Mouse (Mus musculus) lung, postnatal 0 days (tissue): ENCODE measurements around the gene Pim3. TPM values are rescaled to one million over a fixed set of nuclear protein-coding genes. Genes with fewer than 3 reads are reported as not detected.

ENCODE experiments used
- ATAC-seq: fragments of 200-750 bp; cut with Nextera tagmentation; 2 replicates; pipeline ENCODE4 v1.8.0; 2017; ENCODE audit warnings: moderate library complexity
- DNase-seq: peaks from one replicate; pipeline ENCODE4 v3.0.0-alpha.2; 2016; ENCODE audit warnings: low spot score
- H3K27ac ChIP-seq: fragments of 300-500 bp; sonication (generic); 2 replicates; pipeline ENCODE4 v1.5.1; 2014; ENCODE audit warnings: antibody characterized with exemption, mild to moderate bottlenecking, low read length, mixed read lengths
- H3K27me3 ChIP-seq: fragments of 300-500 bp; sonication (generic); replicated peaks from 2 replicates; pipeline ENCODE4 v1.6.1; 2014; ENCODE audit warnings: low read length, mixed read lengths; ENCODE audit not compliant: insufficient read depth
- H3K36me3 ChIP-seq: fragments of 300-500 bp; sonication (generic); 2 replicates; pipeline ENCODE4 v1.6.1; 2014; ENCODE audit warnings: low read length, mixed read lengths; ENCODE audit not compliant: insufficient read depth
- H3K4me1 ChIP-seq: fragments of 300-500 bp; sonication (generic); 2 replicates; pipeline ENCODE4 v1.6.1; 2014; ENCODE audit warnings: antibody characterized with exemption, low read depth, low read length, mixed read lengths; ENCODE audit not compliant: insufficient read depth
- H3K4me2 ChIP-seq: fragments of 300-500 bp; sonication (generic); replicated peaks from 2 replicates; pipeline ENCODE4 v1.6.1; 2014; ENCODE audit warnings: low read depth, mild to moderate bottlenecking, low read length, moderate library complexity, mixed read lengths
- H3K4me3 ChIP-seq: fragments of 300-500 bp; sonication (generic); 2 replicates; pipeline ENCODE4 v1.5.1; 2014; ENCODE audit warnings: low read depth, low read length
- H3K9ac ChIP-seq: fragments of 300-500 bp; sonication (generic); replicated peaks from 2 replicates; pipeline ENCODE4 v1.6.1; 2014; ENCODE audit warnings: low read depth, mild to moderate bottlenecking
- H3K9me3 ChIP-seq: fragments of 300-500 bp; sonication (generic); 2 replicates; pipeline ENCODE4 v1.6.1; 2016; ENCODE audit warnings: low read length, mixed read lengths
- CTCF ChIP-seq: IDR thresholded peaks from 2 replicates; pipeline ENCODE4 v1.5.1; 2016; ENCODE audit warnings: antibody characterized with exemption, mild to moderate bottlenecking
- EP300 ChIP-seq: IDR thresholded peaks from 2 replicates; pipeline ENCODE4 v1.6.1; 2016; ENCODE audit warnings: antibody characterized with exemption, mild to moderate bottlenecking, control low read depth
- WGBS: fragments of 180-500 bp; shearing (Covaris S2); extraction: QIAGEN DNeasy Blood & Tissue Kit; methylation state at CpG from one replicate; pipeline ENCODE4 v1.1.7; 2014; 5-methylcytosine and 5-hydroxymethylcytosine counted together
- polyA plus RNA-seq: library from polyadenylated mRNA; unstranded; fragments of >200 nt; fragmentation: Nextera tagmentation; extraction: Ambion mirVana; gene quantifications from 2 replicates; pipeline ENCODE4 v1.2.1, GENCODE M21; 2015

Pim3 gene
- polyA plus RNA-seq, 1 experiment from 2014 or later = 69.6 TPM

DNA sequence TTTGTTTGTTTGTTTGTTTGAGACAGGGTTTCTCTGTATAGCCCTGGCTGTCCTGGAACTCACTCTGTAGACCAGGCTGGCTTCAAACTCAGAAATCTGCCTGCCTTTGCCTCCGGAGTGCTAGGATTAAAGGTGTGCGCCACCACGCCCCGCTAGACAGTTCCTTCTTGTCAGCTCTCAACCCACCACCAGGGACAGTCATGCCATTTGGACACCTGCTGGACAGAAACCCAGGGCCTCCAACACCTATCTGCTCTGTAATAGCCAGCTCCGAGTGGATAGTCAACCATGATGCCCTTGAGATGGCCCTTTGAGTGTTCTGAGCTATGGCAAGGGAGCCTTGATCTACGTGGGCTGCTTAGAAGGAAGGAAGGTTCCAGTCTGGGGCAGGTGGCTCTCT lies 26.0 kb upstream of the Pim3 start:
- peak; percentile 59 for DNase-seq
- WGBS = 75% methylated on average over 6 of the region's 6 CpGs
- Histone ChIP-seq H3K4me1 (peaks cover 11% of the 10 kb centered on the region; the same call in 1 of the 2 replicates), H3K4me2 (no peak overlapping the region), H3K27me3 (no peaks in the 10 kb centered on the region), H3K9ac (no peak overlapping the region), H3K36me3 (no peaks in the 10 kb centered on the region), H3K4me3 (no peak overlapping the region), H3K27ac (0 out of 2 replicates have a peak overlapping the region, but pooled peaks have one; percentile 20), H3K9me3 (no peaks in the 10 kb centered on the region)
- TF ChIP-seq EP300 (no peak), CTCF (peak; percentile 64)
- no peak for ATAC-seq

DNA sequence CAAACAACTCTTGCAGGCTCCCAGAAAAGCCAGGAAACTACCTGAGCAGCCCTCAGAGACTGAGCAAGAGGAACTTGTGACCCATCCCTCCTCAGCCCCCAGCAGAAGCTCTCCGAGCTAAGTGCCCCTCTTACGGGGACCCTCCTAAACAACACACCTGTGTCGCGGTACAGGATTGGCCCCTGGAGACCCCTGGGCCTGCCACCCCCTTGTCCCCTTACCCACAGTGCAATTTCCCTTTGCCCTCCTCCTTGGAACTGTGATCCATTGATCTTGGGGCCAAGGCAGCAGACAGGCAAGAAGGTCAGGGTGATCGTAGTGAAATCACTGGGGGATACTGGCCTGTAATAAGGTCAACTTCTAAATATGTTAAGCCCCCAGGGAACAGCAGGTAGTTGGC lies 25.4 kb upstream of the Pim3 start:
- Histone ChIP-seq H3K4me1 (peaks cover 11% of the 10 kb centered on the region; the same call in 1 of the 2 replicates), H3K9ac (no peak overlapping the region), H3K36me3 (no peaks in the 10 kb centered on the region), H3K27me3 (no peaks in the 10 kb centered on the region), H3K4me2 (peak overlapping the region; percentile 56), H3K27ac (0 out of 2 replicates have a peak overlapping the region, but pooled peaks have one; percentile 20), H3K4me3 (no peak overlapping the region), H3K9me3 (no peaks in the 10 kb centered on the region)
- 63% methylated on average over 5 of the region's 5 CpGs for WGBS
- no peak for TF ChIP-seq EP300
- TF ChIP-seq CTCF = no peak
- ATAC-seq (no peak), DNase-seq (no peak)

DNA sequence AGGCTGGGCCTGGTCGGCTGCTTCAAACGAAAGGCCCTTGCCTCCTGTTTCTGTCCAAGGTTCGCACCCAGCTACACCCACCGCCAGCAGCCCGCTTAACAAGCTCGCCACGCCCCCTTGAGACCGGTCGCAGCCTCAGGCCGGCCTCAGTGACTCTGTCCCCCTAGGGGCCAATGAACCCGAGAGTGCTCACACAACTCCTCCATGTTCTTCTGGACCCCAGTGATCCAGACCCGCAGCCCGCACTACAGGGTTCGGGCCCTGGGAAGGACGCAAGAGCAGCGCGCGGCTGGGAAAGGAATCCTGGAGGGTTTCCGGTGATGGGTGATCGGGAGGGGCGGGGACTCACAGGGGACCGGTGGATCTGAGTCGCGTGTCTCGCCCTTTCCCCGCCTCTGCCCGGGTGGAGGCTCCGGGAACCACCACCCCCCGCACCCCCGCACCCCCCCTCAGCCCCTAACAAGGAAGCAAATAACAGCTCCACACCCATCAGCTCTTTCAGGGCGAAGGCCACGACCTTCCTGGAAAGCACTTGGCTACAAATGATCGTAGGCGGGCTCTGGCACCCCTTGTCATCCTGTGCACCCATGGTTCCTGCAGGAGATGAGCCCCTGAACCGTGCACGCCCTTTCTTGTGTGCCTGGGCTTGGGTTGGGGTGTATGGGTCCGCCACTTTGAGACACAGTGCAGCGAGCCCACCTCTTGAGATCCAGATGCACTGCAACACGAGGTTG lies 24.6 kb upstream of the Pim3 start:
- DNase-seq (peak; percentile 86), ATAC-seq (peak; percentile 73)
- H3K4me3 ChIP-seq = peak overlapping the region; percentile 39
- no peaks in the 10 kb centered on the region for H3K36me3 ChIP-seq
- H3K4me1 ChIP-seq = peaks cover 11% of the 10 kb centered on the region; the same call in 1 of the 2 replicates
- under 1% methylated on average over 36 of the region's 39 CpGs for WGBS
- H3K4me2 ChIP-seq = peak overlapping the region; percentile 56
- H3K27me3 ChIP-seq = no peaks in the 10 kb centered on the region
- peak overlapping the region; percentile 80 for H3K27ac ChIP-seq
- TF ChIP-seq EP300 (no peak), CTCF (peak; percentile 58)
- H3K9ac ChIP-seq = peak overlapping the region; percentile 32; the same call in 1 of the 2 replicates
- H3K9me3 ChIP-seq = no peaks in the 10 kb centered on the region

DNA sequence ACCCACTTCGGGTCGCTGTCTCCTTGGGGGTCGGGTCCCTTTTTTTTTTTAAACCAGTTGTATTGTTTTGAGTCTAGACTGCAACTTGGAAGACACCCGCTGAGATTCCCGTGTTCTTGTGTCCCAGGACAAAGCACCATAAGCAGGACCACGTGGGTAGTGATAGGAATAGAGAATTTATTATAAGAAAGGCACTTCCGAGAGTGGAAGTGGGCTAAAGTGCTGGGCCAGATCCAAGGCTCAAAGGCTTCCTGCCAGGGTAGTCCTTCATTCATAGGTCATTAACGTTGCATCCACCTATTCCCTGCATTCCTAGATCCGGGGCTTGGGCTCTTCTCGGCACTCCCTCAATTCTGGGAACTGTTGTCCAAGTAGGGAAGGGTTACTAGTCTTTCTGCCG lies 24.0 kb upstream of the Pim3 start:
- Histone ChIP-seq H3K27me3 (no peaks in the 10 kb centered on the region), H3K4me3 (peak overlapping the region; percentile 39), H3K9me3 (no peaks in the 10 kb centered on the region), H3K9ac (no peak overlapping the region; the same call in 1 of the 2 replicates), H3K27ac (peak overlapping the region; percentile 80), H3K4me1 (peaks cover 11% of the 10 kb centered on the region; the same call in 1 of the 2 replicates), H3K36me3 (no peaks in the 10 kb centered on the region), H3K4me2 (peak overlapping the region; percentile 56)
- WGBS = 3% methylated on average over 11 of the region's 11 CpGs
- peak; percentile 21 for ATAC-seq
- TF ChIP-seq CTCF (no peak), EP300 (peak; percentile 66)
- DNase-seq = peak; percentile 72

DNA sequence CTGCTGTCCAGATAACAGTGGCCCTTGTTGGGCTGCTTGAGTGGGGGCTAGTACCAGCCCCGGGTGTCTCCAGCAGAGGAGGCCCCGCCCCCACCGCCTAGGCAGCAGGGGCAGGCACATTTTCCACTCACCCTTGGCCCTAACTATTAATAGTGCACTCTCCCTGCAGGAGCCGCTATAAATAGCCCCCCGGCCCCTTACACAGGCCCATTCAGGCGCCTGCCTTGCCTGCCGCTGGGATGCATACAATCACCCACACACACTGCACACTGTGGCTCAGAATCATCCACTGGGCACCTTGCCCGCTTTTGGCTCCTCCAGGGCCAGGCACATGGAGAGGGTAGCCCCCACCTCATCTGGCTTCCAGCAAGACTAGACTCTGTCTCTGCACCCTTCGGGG lies 22.7 kb upstream of the Pim3 start:
- peak; percentile 72 for DNase-seq
- WGBS = 11% methylated on average over 9 of the region's 9 CpGs
- peaks cover 11% of the 10 kb centered on the region; the same call in 1 of the 2 replicates for H3K4me1 ChIP-seq

DNA sequence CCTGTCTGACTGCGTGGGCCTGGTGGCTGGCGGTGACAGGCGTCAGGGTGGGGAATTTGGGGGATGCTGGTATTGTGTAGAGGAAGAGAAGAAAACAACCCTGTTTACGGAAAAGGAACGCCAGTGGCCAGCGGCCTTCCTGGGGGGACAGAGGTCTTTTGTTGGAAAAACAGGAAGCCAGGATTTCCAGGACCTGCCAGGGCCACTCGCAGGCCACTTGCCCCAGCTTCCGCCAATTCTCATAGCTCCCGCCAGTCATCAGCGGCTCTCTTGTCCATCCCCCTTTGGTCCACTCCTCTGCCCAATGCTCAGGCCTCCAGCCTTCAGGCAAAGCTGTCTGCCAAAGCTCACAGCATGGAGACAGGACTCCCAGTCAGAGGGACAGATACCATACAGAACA lies 21.9 kb upstream of the Pim3 start:
- no peaks in the 10 kb centered on the region for H3K36me3 ChIP-seq
- no peak overlapping the region for H3K4me3 ChIP-seq
- peaks cover 11% of the 10 kb centered on the region; the same call in 1 of the 2 replicates for H3K4me1 ChIP-seq
- peak overlapping the region; percentile 81 for H3K27ac ChIP-seq
- TF ChIP-seq EP300 (peak; percentile 81), CTCF (no peak)
- DNase-seq = peak; percentile 76
- WGBS = 49% methylated on average over 10 of the region's 10 CpGs
- no peak overlapping the region for H3K4me2 ChIP-seq
- H3K27me3 ChIP-seq = no peaks in the 10 kb centered on the region
- H3K9ac ChIP-seq = no peak overlapping the region
- peak; percentile 37 for ATAC-seq
- H3K9me3 ChIP-seq = no peaks in the 10 kb centered on the region

More for the DNA sequence above, 22.7 kb upstream of the Pim3 start:
- Histone ChIP-seq H3K27ac (peak overlapping the region; percentile 81), H3K36me3 (no peaks in the 10 kb centered on the region), H3K4me2 (no peak overlapping the region), H3K9ac (no peak overlapping the region), H3K4me3 (no peak overlapping the region), H3K9me3 (no peaks in the 10 kb centered on the region), H3K27me3 (no peaks in the 10 kb centered on the region)
- peak; percentile 40 for ATAC-seq
- TF ChIP-seq CTCF (no peak), EP300 (0 out of 2 replicates have a peak, but pooled peaks have one; percentile 30)
